Mouse (Mus musculus) gastrocnemius, postnatal 4 days (tissue): ENCODE measurements at regions not wholly inside any gene's neighbourhood (a gene's known extent, or its start where the extent isn't known, plus 50 kb on each side); places are given as distances from the start of the nearest gene placed in this dataset.

Experiments
- DNase-seq, 2 experiments: peaks; one replicate each; pipeline ENCODE4 v3.0.0; 2021 to 2022; ENCODE audit warnings: low spot score in 2 of 2, mixed read lengths in 2 of 2

GRCm38 (mm10) chr9:68462755-68463154, 190.8 kb upstream of the Rora start:
- DNase-seq, result no peak

- no peak for DNase-seq
Measured at GRCm38 (mm10) chr9:68463637-68464304, 189.8 kb upstream of the Rora start.

- DNase-seq, result peak in 1 of 2 experiments; percentile 12
Measured at GRCm38 (mm10) chr9:68466671-68467070, 186.9 kb upstream of the Rora start.

GRCm38 (mm10) chr9:68476391-68476790, 177.2 kb upstream of the Rora start:
- DNase-seq, result no peak

- no peak for DNase-seq
Measured at GRCm38 (mm10) chr9:68477466-68477865, 176.1 kb upstream of the Rora start.

- DNase-seq, result no peak
Measured at GRCm38 (mm10) chr9:68486646-68487045, 166.9 kb upstream of the Rora start.

GRCm38 (mm10) chr9:68491151-68491550, 162.4 kb upstream of the Rora start:
- no peak for DNase-seq

- no peak for DNase-seq
Measured at GRCm38 (mm10) chr9:68521218-68521617, 132.4 kb upstream of the Rora start.

- DNase-seq, result no peak
Measured at GRCm38 (mm10) chr9:68561767-68562552, 91.6 kb upstream of the Rora start.

GRCm38 (mm10) chr9:68563206-68563605, 90.4 kb upstream of the Rora start:
- no peak for DNase-seq

- no peak for DNase-seq
Measured at GRCm38 (mm10) chr9:68585751-68586150, 67.8 kb upstream of the Rora start.

GRCm38 (mm10) chr9:68591023-68591422, 62.6 kb upstream of the Rora start:
- no peak for DNase-seq

- no peak for DNase-seq
Measured at GRCm38 (mm10) chr9:68592976-68593375, 60.6 kb upstream of the Rora start.

- DNase-seq, result no peak
Measured at GRCm38 (mm10) chr9:68594586-68594985, 59.0 kb upstream of the Rora start.
